Mouse (Mus musculus) inflammation-experienced regulatory T-cells, adult 6 months (primary cell): ENCODE measurements around the gene Cmip. TPM values are rescaled to one million over a fixed set of nuclear protein-coding genes. Genes with fewer than 3 reads are reported as not detected.

ENCODE experiments used
- ATAC-seq: one replicate; pipeline ENCODE4 v1.8.0; 2017
- polyA plus RNA-seq, 3 experiments: library from polyadenylated mRNA; unstranded; fragments of 100-300 nt; shearing (Covaris generic); gene quantifications; one replicate each; pipeline ENCODE4 v1.2.1; 2017

Gene Cmip
- polyA plus RNA-seq, 3 experiments from 2014 or later = 23.9 to 28.7 (median 25.5) TPM

DNA sequence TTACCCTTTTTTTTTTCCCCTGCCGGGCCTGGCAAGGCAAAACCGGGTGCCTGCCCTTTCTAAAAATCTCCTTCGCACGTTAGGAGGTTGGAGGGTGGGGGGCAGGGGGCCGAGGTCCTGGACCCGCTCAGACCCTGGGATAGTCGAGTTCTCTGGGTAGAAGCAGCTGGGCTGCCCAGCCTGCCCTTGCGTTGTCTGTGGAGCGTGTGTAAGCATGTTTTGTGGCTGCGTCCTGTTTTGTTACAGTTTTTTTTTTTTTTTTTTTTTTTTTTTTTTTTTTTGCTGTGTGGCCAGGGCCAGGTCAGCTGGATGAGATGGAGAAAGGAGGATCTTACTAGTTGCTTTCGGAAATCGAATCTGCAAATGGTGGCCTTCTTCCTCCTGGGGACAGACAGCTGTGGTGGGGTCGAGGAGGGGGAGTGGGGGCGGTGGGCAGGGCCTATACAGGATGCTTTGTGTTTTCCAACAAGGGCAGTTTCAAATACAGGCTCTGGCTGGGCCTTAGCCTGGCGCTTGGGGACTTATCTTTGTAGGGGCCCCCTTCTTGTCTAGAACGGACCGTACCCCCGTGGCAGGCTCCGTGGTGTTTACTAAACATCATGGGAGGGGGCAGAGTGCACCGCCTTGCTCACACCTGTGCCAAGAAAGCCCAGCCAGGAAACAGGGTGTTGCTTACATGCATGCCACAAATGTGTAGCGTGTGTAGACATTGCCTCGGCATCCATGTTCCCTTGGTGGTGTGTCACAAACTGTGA, 1.1 kb downstream of the Cmip start:
- peak; percentile 30 for ATAC-seq

DNA sequence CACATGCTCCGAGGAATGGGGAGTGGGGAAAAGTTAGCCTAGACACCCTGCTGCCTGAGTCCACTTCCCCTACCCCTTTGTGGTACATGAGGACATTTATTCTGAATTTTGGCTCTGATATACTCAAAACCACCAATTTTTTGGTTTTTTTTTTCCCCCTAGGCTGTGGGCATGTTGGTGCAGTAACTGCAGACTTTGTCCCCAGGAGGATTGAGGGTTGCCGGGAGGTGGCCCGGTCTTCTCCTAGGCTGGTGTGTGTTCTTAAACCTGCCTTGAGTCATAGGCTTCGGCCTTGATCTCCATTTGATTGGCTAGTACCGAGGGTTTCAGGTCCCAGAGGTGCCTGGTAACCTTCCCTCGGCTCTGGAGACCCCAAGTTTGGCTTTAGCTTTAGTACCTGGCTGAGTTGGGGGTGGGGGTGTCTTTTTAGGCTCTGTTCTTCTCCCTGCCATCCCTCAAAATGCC, 1.7 kb downstream of the Cmip start:
- ATAC-seq = no peak

DNA sequence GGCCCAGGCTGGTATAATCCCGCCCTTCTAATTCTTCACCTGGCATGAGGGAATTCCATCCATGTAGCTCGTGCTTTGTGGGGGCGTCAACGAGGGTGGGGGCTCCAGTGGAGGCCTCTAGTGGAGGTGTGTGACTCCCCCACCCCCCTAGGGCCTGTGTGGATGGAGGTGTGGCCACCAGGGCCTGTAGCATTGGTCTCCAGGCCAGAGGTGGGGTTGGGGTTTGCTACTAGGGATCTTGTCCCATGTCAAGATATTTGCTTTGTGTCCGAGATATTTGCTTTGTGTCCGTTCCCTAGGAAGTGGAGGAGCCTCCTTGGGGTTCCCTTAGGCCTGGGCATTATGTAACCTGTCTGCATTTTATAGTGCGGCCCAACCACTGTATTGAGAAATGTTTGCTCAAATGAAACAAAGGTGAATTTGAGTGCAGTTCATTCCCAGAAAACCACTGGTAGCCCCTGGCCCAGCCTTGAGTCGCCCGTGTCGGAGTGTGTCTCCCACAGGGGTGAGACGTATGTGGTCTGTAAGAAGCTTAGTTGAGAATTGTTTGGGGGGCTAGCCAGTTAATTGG, 2.7 kb downstream of the Cmip start:
- ATAC-seq = no peak

DNA sequence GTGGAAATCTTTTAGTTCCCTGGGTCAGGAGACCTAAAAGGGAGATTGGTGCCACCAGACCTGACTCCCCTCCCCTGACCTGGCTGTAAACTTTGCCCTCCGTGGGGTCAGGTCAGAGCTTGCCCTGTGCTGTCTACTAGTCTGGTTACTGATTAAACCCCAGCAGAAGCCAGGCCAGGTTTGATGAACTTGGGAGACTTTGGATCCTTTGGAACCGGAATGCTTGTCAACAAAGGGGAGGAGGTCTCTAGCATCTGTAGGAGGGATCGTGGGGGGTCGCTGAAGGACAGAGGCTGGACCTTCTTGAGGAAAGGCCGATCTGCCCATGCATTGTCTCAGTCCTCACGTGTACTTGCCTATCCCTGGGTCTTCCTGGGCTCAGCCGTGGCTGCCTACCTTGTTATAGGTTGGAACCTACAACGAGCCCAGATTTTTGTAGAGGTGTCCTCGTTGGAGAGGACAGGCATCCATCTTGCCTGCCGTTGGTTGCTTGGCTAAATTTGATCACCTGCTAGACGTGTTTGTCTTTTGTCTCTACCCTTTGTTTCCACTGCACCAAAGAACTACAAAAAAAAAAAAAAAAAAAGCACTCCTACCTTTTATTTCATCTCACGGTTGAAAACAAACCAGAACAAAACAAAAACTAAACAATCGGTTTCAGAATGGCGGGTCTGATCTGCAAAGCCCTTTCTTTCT, 3.5 kb downstream of the Cmip start:
- peak; percentile 3 for ATAC-seq

DNA sequence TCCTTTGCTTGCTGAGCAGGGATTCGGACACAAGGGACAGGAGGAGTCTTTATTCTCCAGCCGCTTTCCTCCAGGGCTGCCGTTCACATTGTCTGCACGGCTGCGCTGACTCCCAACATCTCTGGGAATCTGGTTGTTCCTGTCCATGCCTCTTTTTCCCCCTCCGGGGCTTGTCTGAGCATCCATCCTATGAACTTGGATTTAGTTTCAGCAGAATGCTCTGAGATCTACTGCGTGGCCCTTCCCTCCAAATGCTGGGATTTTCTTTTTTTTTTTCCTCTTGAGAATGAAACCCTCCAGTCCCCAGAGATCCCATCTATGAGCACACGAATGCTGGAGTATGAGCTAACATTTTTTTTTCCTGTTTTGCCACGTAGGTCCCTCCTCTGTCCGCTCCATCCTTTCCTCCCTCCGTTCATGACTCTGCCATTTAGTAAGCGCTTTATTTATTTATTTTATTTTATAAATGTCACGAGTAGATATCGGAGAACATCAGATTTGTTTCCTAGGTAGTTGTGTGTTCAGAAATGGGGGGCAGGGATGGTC, 4.1 kb downstream of the Cmip start:
- no peak for ATAC-seq

DNA sequence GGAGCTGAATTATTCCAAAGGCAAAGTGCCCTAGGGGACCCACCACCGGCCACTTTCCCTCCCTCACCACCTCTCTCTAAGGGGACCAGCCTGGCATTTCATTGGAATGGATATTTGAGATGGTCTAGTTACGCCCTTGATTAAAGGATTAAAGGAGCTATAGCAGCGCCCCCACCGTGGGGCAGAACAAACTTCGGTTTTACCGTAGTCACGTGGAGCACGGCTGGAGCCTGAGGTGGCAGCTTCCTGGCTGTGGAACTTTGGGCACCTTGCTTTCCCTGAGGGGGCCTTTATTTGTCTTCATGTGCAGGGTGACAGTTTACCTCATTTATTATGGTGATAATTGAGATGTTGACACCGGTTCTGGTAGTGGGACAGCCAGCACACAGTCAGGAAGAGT, 4.8 kb downstream of the Cmip start:
- peak; percentile 15 for ATAC-seq

DNA sequence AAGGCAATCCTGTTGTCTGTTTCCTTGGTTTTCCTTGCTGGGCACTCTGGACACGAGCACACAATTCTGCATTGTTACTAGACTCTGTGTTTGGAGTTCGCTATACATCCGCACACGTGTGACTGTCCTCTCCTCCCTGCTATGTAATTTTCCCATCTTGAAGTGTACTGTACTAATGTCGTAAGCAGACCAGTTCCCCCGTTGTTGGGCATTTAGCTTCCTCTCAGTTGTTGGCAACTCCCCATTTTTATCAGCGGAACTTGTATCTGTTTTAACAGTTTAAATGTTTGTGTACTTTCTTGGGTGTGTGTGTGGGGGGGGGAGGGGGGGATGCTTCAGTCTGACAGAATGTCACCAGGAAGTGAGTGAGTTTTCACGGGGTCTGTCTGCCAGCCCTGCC, 5.8 kb downstream of the Cmip start:
- ATAC-seq = peak; percentile 15

DNA sequence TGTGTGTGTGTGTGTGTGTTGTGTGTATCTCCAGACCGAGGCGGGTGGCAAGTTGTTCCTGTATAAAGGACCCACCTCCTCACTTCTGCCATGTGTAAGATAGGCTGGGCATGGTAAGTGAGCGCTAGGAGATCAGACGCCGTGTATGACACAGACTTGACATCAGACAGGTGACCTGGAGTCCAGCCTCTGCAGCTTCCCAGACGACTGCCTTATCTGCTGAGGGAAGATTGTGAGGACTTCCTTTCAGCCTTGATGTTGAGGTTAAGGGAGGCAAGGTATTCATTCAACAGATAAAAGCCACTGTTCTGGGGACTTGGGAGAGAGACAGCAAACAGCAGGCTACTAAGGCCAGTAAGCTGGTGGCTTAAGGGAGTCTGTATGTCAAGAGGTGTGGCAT, 6.6 kb downstream of the Cmip start:
- no peak for ATAC-seq

DNA sequence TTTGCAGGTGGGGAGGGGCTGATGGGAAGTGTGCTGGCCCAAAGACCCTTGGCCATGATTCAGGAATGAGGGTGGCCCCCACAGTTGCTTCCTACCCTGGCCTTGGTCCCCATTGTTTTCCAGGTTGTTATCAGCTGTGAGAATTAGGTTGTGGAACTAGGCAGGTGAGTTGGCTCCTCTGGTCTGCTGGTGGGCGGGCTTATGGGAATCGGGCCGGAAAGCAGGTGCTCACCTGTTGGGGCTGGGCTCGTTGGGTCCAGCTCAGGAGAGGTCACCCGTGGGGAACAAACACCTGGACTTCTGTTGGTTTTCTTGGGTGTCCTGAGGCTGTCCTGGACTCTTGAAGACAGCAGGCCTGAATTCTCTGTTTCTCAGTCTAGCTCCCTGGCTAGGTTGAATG, 8.2 kb downstream of the Cmip start:
- no peak for ATAC-seq

DNA sequence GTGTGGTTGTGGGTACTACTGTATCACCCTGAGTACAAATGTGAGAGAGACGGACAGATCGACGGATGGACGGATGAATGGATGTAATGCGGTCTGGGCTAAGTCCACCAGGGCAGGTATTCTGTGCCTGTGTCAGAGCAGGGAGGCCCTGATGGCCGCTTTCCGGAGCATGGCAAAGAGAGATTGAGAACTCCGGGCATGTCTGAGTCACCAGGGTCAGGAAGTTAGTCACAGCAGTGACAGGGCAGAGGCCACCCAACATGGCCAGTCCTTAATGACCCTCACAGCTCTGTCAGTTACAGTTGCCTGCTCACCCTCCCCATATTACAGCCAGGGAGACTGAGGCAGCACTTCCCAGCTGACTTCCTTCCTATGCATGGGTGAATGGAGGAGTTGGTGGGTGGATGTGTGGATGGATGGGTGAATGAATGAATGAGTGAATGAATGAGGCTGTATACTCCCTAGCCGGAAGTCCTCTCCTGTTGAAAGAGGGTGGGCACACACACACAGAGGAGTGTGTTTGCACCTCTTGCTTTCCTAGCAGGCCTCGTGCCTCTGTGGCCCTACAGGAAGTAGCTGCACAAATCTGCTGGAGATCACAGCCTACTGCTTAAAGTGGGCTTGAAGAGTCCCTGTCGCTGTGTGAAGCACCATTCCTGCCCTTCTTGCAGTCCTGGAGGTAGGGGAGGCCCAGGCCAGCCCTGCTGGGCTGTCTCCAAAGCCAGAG, 10.7 kb downstream of the Cmip start:
- peak; percentile 26 for ATAC-seq

DNA sequence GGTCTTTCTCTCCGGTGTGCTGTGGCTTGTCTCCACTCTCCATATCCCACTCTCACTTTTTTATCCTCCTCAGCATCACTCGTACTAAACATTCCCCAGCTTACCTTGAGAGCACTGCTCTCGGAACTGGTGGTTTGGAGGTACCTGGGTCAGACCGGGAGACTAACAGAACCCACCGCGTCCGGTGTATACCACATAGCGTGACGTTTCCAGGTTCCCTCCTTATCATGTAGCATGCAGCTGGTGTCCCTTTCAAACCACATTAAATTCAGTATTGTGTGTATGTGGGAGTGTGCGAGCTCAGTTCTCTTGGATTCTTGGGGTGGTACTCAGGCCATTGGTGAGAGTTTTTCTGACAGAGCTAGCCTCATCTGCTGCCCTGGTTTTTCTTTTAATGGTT, 21.4 kb downstream of the Cmip start:
- no peak for ATAC-seq

DNA sequence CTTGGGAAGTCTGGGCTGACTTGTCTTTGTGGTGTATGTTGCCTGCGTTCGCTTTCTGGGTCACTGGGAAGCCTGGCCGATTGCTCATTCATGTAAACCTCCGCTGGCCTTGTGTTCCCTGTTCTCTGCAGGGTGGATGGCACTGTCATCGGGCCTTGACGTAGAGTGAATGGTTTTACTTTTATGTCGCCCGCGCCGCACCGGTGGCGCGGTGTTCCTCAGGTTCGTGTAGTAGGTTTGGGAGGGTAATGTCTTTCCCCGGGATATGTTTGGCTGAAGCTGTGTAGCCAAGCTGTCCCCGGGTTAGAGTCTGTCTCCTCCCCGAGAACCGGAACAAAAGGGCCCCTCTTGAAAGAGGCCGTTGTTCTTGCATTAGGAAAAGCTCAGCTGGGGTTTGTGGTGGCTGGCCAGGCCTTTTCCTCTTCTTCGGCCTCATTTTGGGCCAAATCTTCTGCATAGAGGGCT, 21.8 kb downstream of the Cmip start:
- no peak for ATAC-seq

DNA sequence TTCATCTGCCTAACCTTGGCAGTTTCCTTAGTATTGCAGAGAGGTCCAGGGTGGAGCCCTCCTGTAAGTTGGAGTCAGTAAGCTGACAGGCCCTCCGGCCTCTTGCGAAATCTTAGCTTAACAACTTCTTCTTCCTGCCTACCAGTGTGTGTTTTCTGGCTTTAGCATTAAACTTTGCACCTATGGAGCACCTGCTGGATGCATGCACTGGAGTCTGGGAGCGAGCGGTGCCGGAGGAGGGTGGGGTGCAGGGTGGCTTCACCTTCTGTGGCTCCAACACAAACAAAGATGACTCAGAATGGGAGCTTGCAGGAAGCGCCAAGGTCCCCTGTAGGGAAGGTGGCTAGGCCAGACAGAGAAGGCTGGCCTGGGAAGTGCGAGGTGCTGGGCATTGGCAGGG, 23.6 kb downstream of the Cmip start:
- no peak for ATAC-seq

DNA sequence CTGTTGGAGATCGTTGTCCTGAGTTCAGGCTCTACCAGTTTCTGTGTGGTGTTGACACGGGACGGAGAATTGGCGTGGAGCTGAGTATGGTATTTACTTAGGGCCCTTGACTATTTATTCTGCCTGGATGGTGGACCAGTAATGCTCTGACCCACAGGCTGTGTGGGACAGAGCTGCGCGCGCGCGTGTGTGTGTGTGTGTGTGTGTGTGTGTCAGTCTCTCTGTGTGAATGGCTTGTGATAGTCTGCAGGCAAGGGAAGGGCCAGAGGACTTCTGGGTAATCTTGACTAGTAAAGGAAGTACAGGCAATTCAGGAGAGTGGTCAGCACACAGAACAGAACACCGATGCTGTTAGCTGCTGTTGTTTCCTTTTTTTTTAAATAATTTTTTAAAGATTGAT, 24.8 kb downstream of the Cmip start:
- no peak for ATAC-seq

DNA sequence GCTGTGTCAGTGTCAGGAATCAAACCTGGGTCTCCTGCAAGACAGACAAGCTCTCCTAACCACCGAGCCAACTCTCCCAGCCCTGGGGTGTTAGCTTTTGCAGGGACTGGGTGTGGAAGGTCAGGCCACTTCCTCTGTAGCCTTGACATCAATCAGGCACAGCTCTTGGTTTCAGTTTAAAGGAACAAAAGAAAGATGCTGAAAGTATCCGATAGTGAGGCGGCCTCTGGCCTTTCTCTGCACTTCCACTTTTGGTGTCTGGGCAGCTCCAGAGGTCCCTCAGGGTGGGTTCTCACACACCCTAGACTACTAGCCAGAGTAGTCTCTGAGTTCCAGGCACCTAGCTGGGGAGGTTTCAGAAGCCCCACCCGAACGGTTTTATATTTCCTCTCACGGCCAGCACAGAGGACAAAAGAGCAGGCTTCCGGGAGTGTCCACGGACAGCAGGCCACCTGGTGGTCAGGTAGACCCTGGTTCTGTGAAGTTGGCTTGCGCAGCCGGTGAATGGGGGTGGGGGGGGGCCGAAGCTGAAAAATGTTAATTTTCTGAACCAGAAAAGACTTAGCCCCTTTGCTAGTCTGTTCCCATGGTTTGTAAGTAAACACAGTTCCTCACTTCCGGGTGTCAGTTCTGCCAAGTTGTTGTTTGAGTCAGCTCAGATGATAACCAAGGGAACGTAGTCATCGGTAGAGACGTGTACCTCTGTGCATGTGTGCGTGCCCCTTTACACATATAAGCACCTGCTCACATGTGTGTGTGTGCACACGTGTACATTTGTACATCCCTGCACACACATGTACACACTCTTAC, 25.5 kb downstream of the Cmip start:
- peak; percentile 82 for ATAC-seq

DNA sequence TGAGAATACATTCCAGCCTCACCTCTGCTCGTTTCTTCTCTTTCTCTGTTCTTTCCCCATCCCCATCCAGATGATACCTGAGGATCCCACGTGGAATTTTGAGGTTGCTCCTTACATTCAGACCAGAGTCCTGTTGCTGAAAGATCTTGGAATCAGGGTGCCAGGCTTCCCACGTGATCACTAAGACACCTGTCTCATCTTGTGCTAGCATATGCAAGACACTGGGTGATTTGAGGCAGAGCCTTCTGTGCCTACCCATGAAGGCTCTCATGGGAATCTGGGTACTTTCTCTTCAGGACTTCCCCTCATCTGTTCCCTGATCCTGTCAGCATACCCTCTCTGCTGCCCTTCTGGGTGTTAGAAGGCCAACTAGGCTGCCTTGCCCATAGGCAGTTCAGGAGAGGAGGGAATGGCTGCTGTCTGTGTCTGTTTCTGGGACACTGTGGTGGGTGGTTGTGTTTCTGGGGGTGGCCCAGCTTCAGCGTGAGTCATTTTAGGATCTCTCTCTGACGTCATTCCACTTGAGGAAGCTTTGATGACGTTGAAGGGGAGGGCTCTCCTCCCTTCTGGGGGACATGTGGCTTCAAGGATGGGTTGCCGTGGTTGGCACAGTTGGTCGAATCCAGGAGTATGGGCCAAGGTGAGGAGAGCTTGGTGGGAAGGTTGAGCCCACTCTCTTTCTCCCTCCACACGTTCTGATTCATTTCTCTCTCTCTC, 28.1 kb downstream of the Cmip start:
- ATAC-seq = no peak

DNA sequence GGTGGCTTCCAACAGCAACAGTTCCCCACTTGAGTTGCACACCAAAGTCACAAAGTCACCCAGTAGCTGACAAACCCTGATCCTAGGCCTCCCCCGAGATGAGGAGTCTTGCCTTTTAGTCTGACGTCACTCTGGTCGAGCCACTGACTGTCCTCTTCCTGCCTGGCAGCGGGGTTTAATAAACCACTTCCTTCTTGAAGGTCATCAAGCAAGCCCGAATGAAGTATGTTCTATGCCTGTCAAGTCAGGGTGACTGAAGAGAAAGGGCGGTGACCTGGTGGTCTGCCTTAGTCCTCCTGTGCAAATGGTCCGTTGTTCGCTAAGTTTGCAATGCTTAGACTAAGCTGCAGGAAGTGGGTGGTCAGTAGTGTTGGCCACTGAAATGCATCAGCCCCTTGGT, 31.1 kb downstream of the Cmip start:
- ATAC-seq = peak; percentile 91

DNA sequence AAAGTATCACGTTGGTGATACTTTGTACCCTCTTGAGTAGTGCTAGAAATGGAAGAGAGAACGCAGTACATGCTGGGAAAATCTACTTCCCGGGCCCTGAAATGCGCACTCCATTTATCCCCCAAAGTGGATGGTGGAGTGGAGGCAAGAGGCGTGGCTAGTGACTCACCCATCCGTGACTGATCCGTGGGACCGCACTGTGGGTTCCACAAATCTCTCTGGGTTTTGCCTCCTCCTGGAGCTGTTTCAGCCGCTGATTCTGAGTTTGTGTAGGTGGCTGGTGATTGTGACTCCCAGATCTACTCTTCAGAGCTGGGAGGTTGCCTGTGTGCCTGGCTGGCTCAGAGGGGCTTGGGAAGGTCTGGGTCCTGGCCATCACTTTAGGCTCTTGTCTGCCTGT, 32.2 kb downstream of the Cmip start:
- ATAC-seq = no peak

DNA sequence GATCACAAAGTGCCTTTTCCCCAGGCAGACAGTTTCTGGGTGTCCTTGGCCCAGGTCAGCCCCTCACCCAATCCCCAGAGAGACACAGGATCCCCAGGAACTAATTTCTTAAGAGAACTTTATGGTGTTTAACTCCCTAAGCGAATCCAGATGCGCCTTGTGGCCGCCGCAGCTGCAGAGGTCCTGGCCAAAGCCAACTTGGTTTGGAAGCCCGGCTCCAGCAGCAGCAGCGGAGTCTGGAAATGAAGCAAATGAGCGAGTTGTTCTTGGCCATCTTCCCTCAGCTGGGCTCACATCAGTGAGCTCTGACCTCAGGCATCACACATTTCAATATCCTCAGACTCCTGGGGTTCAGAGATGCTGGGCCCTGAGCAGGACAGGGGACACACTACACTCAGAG, 33.6 kb downstream of the Cmip start:
- ATAC-seq = no peak

DNA sequence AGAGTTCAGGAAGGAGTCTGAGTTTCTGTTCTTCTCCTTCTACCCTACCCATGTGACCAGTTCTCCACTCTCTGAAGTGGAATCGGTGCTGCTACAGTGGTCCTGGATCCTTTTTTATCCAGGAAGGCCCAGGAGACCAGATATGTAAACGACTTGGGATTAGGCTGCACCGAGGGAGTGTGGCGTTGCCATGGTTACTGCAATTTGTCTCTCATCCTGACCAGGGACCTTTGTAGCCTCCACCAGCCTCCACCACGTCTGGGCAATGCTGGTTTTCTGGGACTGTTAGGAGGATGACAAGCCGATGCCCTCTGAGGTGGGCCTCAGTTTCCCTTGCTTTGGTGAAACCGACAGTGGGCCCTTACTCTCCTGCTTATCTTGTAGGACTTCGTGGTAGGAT, 35.4 kb downstream of the Cmip start:
- no peak for ATAC-seq

DNA sequence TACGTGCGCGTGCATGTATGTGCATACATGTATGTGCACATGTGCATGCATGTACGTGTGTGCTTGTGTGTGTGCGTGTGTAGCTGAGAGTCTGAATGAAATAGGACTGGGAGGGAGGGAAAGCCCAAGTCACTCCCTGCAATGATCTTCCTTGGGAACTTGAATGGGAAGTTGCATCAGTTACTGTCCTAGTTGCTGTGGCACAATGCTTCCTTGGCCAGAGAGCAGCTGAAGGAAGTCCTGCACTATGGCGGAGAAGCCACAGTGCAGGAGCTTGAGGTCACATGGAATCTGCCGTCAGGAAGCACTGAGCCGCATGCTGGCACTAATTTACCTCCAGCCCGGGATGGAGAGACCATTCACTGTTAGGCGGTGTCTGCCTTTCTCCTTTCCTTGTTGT, 37.9 kb downstream of the Cmip start:
- no peak for ATAC-seq
